Mouse (Mus musculus) MEL (cell line): Measurements from ENCODE around the gene Abcc8. TPM values are rescaled to one million over a fixed set of nuclear protein-coding genes. Genes with fewer than 3 reads are reported as not detected.

Experiments used
- DNase-seq: peaks from one replicate; pipeline ENCODE4 v3.0.0; 2011; ENCODE audit warnings: low read depth, low spot score
- H3K27ac ChIP-seq: 2 replicates; pipeline ENCODE4 v1.5.1; 2012; ENCODE audit warnings: low read depth, mild to moderate bottlenecking, control low read depth, low read length, moderate library complexity; ENCODE audit not compliant: control insufficient read depth
- H3K27me3 ChIP-seq, 2 experiments: fragments of 150-350 bp in 1 of 2; sonication (generic) in 1 of 2; 2 replicates each; pipeline ENCODE4 v1.6.1; 2012; ENCODE audit warnings: low read length in 2 of 2, mild to moderate bottlenecking in 2 of 2, improper control_type of control experiment in 1 of 2, moderate library complexity in 1 of 2; ENCODE audit not compliant: insufficient read depth in 2 of 2, control insufficient read depth in 1 of 2
- H3K36me3 ChIP-seq, 2 experiments: 2 replicates each; pipeline ENCODE4 v1.6.1; 2012 to 2014; ENCODE audit warnings: low read length in 2 of 2, improper control_type of control experiment in 1 of 2, inconsistent platforms in 1 of 2, mild to moderate bottlenecking in 1 of 2; ENCODE audit not compliant: insufficient read depth in 2 of 2, control insufficient read depth in 1 of 2
- H3K4me1 ChIP-seq, 2 experiments: fragments of 150-350 bp in 1 of 2; sonication (generic) in 1 of 2; 2 replicates each; pipeline ENCODE4 v1.6.1; 2012; ENCODE audit warnings: low read length in 2 of 2, improper control_type of control experiment in 1 of 2, mild to moderate bottlenecking in 1 of 2; ENCODE audit not compliant: insufficient read depth in 2 of 2, control insufficient read depth in 1 of 2
- H3K4me3 ChIP-seq, 2 experiments: fragments of 150-350 bp in 1 of 2; sonication (generic) in 1 of 2; 2 replicates each; pipeline ENCODE4 v1.5.1; 2012; ENCODE audit warnings: low read depth in 2 of 2, low read length in 2 of 2, mild to moderate bottlenecking in 2 of 2, moderate library complexity in 2 of 2, control low read depth in 1 of 2, improper control_type of control experiment in 1 of 2; ENCODE audit not compliant: control insufficient read depth in 1 of 2, insufficient read depth in 1 of 2
- H3K79me2 ChIP-seq: 2 replicates; pipeline ENCODE4 v1.6.1; 2012; ENCODE audit warnings: mild to moderate bottlenecking, low read length, moderate library complexity; ENCODE audit not compliant: control insufficient read depth, poor library complexity, insufficient read depth
- H3K9ac ChIP-seq: 2 replicates; pipeline ENCODE4 v1.6.1; 2012; ENCODE audit warnings: low read depth, mild to moderate bottlenecking, control low read depth, low read length, moderate library complexity; ENCODE audit not compliant: control insufficient read depth, poor library complexity, severe bottlenecking
- H3K9me3 ChIP-seq: fragments of 150-350 bp; sonication (generic); replicated peaks from 2 replicates; pipeline ENCODE4 v1.6.1; 2012; ENCODE audit warnings: mild to moderate bottlenecking, low read length, improper control_type of control experiment, moderate library complexity; ENCODE audit not compliant: insufficient read depth
- ELF1 ChIP-seq: IDR thresholded peaks from 2 replicates; pipeline ENCODE4 v1.6.1; 2014; ENCODE audit warnings: low read depth, mild to moderate bottlenecking, inconsistent platforms, low read length, improper control_type of control experiment, moderate library complexity
- EP300 ChIP-seq, 2 experiments: IDR thresholded peaks; 2 replicates each; pipeline ENCODE4 v1.6.1; 2011; ENCODE audit warnings: improper control_type of control experiment in 2 of 2, low read length in 2 of 2, low read depth in 1 of 2, mild to moderate bottlenecking in 1 of 2
- ETS1 ChIP-seq: IDR thresholded peaks from 2 replicates; pipeline ENCODE4 v1.6.1; 2012; ENCODE audit warnings: low read depth, mild to moderate bottlenecking, inconsistent platforms, low read length, improper control_type of control experiment, moderate library complexity
- GABPA ChIP-seq: IDR thresholded peaks from 2 replicates; pipeline ENCODE4 v1.6.1; 2012; ENCODE audit warnings: low read depth, mild to moderate bottlenecking, inconsistent platforms, low read length, improper control_type of control experiment, moderate library complexity
- GATA1 ChIP-seq: IDR thresholded peaks from 2 replicates; pipeline ENCODE4 v1.6.1; 2011; ENCODE audit warnings: low read depth, low read length, improper control_type of control experiment
- HCFC1 ChIP-seq: IDR thresholded peaks from 2 replicates; pipeline ENCODE4 v1.6.1; 2012; ENCODE audit warnings: low read depth, mild to moderate bottlenecking, inconsistent platforms, low read length, improper control_type of control experiment, moderate library complexity
- JUND ChIP-seq: IDR thresholded peaks from 2 replicates; pipeline ENCODE4 v1.6.1; 2011; ENCODE audit warnings: low read depth, mild to moderate bottlenecking, improper control_type of control experiment, low read length
- KAT2A ChIP-seq: conservative IDR thresholded peaks from 2 replicates; pipeline ENCODE4 v1.6.1; 2012; ENCODE audit warnings: low read depth, low read length, improper control_type of control experiment, inconsistent platforms
- MAFK ChIP-seq: IDR thresholded peaks from 2 replicates; pipeline ENCODE4 v1.6.1; 2011; ENCODE audit warnings: low read depth, mild to moderate bottlenecking, low read length, improper control_type of control experiment, borderline replicate concordance
- MAX ChIP-seq: IDR thresholded peaks from 2 replicates; pipeline ENCODE4 v1.6.1; 2011; ENCODE audit warnings: low read length, improper control_type of control experiment
- MAZ ChIP-seq: IDR thresholded peaks from 2 replicates; pipeline ENCODE4 v1.6.1; 2012; ENCODE audit warnings: low read depth, mild to moderate bottlenecking, inconsistent platforms, low read length, improper control_type of control experiment
- MEF2A ChIP-seq: IDR thresholded peaks from 2 replicates; pipeline ENCODE4 v1.6.1; 2014; ENCODE audit warnings: low read depth, mild to moderate bottlenecking, inconsistent platforms, low read length, improper control_type of control experiment; ENCODE audit not compliant: poor library complexity, insufficient replicate concordance, severe bottlenecking; ENCODE audit errors: extremely low read depth
- MYB ChIP-seq: IDR thresholded peaks from 2 replicates; pipeline ENCODE4 v1.6.1; 2011; ENCODE audit warnings: mild to moderate bottlenecking, low read depth, low read length, improper control_type of control experiment
- NELFE ChIP-seq: IDR thresholded peaks from 2 replicates; pipeline ENCODE4 v1.6.1; 2011; ENCODE audit warnings: low read depth, low read length, improper control_type of control experiment
- NRF1 ChIP-seq: IDR thresholded peaks from 2 replicates; pipeline ENCODE4 v1.6.1; 2014; ENCODE audit warnings: low read depth, mild to moderate bottlenecking, inconsistent platforms, low read length, improper control_type of control experiment, moderate library complexity; ENCODE audit not compliant: poor library complexity, insufficient read depth, severe bottlenecking
- POLR2A ChIP-seq, 2 experiments: IDR thresholded peaks; 2 replicates each; pipeline ENCODE4 v1.6.1; 2011 to 2012; ENCODE audit warnings: low read length in 2 of 2, mild to moderate bottlenecking in 2 of 2, control low read depth in 1 of 2, improper control_type of control experiment in 1 of 2, low read depth in 1 of 2, moderate library complexity in 1 of 2; ENCODE audit not compliant: control insufficient read depth in 1 of 2, insufficient read depth in 1 of 2, poor library complexity in 1 of 2
- SIN3A ChIP-seq: IDR thresholded peaks from 2 replicates; pipeline ENCODE4 v1.6.1; 2012; ENCODE audit warnings: low read length, improper control_type of control experiment, inconsistent platforms
- SMC3 ChIP-seq: IDR thresholded peaks from 2 replicates; pipeline ENCODE4 v1.6.1; 2011; ENCODE audit warnings: low read depth, low read length, improper control_type of control experiment
- TAL1 ChIP-seq: IDR thresholded peaks from 2 replicates; pipeline ENCODE4 v1.6.1; 2012; ENCODE audit warnings: mild to moderate bottlenecking, inconsistent platforms, low read length, moderate library complexity, mixed read lengths
- TBP ChIP-seq: IDR thresholded peaks from 2 replicates; pipeline ENCODE4 v1.8.0; 2011; ENCODE audit warnings: low read depth, low read length, improper control_type of control experiment
- USF1 ChIP-seq: IDR thresholded peaks from 2 replicates; pipeline ENCODE4 v1.6.1; 2014; ENCODE audit warnings: low read depth, mild to moderate bottlenecking, inconsistent platforms, low read length, improper control_type of control experiment, moderate library complexity
- USF2 ChIP-seq, 2 experiments: IDR thresholded peaks; 2 replicates each; pipeline ENCODE4 v1.6.1; 2011 to 2012; ENCODE audit warnings: improper control_type of control experiment in 2 of 2, low read length in 2 of 2, borderline replicate concordance in 1 of 2, inconsistent platforms in 1 of 2, low read depth in 1 of 2, mild to moderate bottlenecking in 1 of 2; ENCODE audit not compliant: insufficient read depth in 1 of 2
- ZC3H11A ChIP-seq: IDR thresholded peaks from 2 replicates; pipeline ENCODE4 v1.6.1; 2012; ENCODE audit warnings: low read depth, mild to moderate bottlenecking, inconsistent platforms, low read length, improper control_type of control experiment
- ZKSCAN1 ChIP-seq: IDR thresholded peaks from 2 replicates; pipeline ENCODE4 v1.6.1; 2012; ENCODE audit warnings: low read depth, mild to moderate bottlenecking, inconsistent platforms, low read length, improper control_type of control experiment, moderate library complexity
- polyA plus RNA-seq, 2 experiments: library from polyadenylated mRNA; stranded (reverse) in 1 of 2; unstranded in 1 of 2; fragments of >175 nt in 1 of 2; fragments of >200 nt in 1 of 2; gene quantifications; 2 replicates each; pipeline versions ENCODE4 v1.2.1 to v1.2.4; 2012; ENCODE audit warnings: low replicate concordance in 2 of 2, low read depth in 1 of 2; ENCODE audit not compliant: insufficient read length in 2 of 2, insufficient read depth in 1 of 2, missing spikeins in 1 of 2
- total RNA-seq: library from RNA; depleted of rRNA; stranded (reverse); fragments of 300-350 nt; gene quantifications from 2 replicates; pipeline ENCODE4 v1.2.3, GENCODE M21; 2012

The Abcc8 gene
- total and polyA plus RNA-seq, 3 experiments = not detected

GRCm38 (mm10) chr7:46216481-46216880, 36.6 kb upstream of the Abcc8 start:
- H3K9ac ChIP-seq = no peak overlapping the region
- no peak for DNase-seq
- no peak overlapping the region for H3K27ac ChIP-seq
- no peaks in the 10 kb centered on the region for H3K79me2 ChIP-seq
- no peaks in the 10 kb centered on the region for H3K36me3 ChIP-seq
- H3K4me1 ChIP-seq = no peaks in the 10 kb centered on the region
- no peaks in the 10 kb centered on the region for H3K9me3 ChIP-seq
- TF ChIP-seq POLR2A (IDR thresholded peaks at IDR 0.05; ENCODE audit: control insufficient read depth in 1 of 2, insufficient read depth in 1 of 2, low read depth in 1 of 2, low read length in 2 of 2, poor library complexity in 1 of 2) = no peak
- no peak for TF ChIP-seq GABPA
- H3K4me3 ChIP-seq = no peak overlapping the region
- H3K27me3 ChIP-seq = no peaks in the 10 kb centered on the region

GRCm38 (mm10) chr7:46210276-46210675, 30.4 kb upstream of the Abcc8 start:
- Histone ChIP-seq H3K9ac (no peak overlapping the region), H3K4me3 (no peak overlapping the region), H3K27me3 (no peaks in the 10 kb centered on the region), H3K4me1 (no peaks in the 10 kb centered on the region), H3K36me3 (no peaks in the 10 kb centered on the region), H3K79me2 (no peaks in the 10 kb centered on the region), H3K9me3 (no peaks in the 10 kb centered on the region), H3K27ac (no peak overlapping the region)
- no peak for DNase-seq
- TF ChIP-seq TAL1 (no peak), MAFK (no peak), GATA1 (no peak), MAX (no peak), MAZ (no peak), KAT2A (no peak), MEF2A (no peak), GABPA (no peak), TBP (no peak), ETS1 (no peak), NELFE (no peak), SIN3A (no peak), ELF1 (no peak), HCFC1 (no peak), MYB (no peak)

GRCm38 (mm10) chr7:46208131-46208530, 28.3 kb upstream of the Abcc8 start:
- H3K9ac ChIP-seq = no peak overlapping the region
- H3K79me2 ChIP-seq = no peaks in the 10 kb centered on the region
- H3K9me3 ChIP-seq = no peaks in the 10 kb centered on the region
- no peak overlapping the region for H3K4me3 ChIP-seq
- H3K4me1 ChIP-seq = no peaks in the 10 kb centered on the region
- no peaks in the 10 kb centered on the region for H3K27me3 ChIP-seq
- H3K27ac ChIP-seq = no peak overlapping the region
- TF ChIP-seq SMC3 (no peak), ZKSCAN1 (no peak), JUND (no peak), ETS1 (no peak), MYB (no peak), EP300 (IDR thresholded peaks at IDR 0.05; ENCODE audit: low read depth in 1 of 2, low read length in 2 of 2) (no peak), SIN3A (no peak), ZC3H11A (no peak), MAX (no peak), USF1 (no peak), MAFK (no peak), ELF1 (no peak), NRF1 (no peak), USF2 (IDR thresholded peaks at IDR 0.05; ENCODE audit: borderline replicate concordance in 1 of 2, insufficient read depth in 1 of 2, low read depth in 1 of 2, low read length in 2 of 2) (no peak)
- DNase-seq = no peak
- H3K36me3 ChIP-seq = no peaks in the 10 kb centered on the region
